Mouse (Mus musculus) G1E (cell line): ENCODE measurements at regions not wholly inside any gene's neighbourhood (a gene's known extent, or its start where the extent isn't known, plus 50 kb on each side); places are given as distances from the start of the nearest gene placed in this dataset.

ENCODE experiments used
- ATAC-seq: 2 replicates; pipeline ENCODE4 v1.8.0; 2016; ENCODE audit warnings: mild to moderate bottlenecking; ENCODE audit not compliant: insufficient number of reproducible peaks, poor library complexity, low FRiP score, severe bottlenecking; ENCODE audit errors: extremely low read depth
- DNase-seq: peaks from one replicate; pipeline ENCODE4 v3.0.0; 2012; ENCODE audit warnings: low spot score
- H3K27me3 ChIP-seq: 2 replicates; pipeline ENCODE4 v1.6.1; 2012; ENCODE audit warnings: mild to moderate bottlenecking, low read length, inconsistent platforms; ENCODE audit not compliant: insufficient read depth
- H3K36me3 ChIP-seq: replicated peaks from 2 replicates; pipeline ENCODE3; 2012; ENCODE audit warnings: mild to moderate bottlenecking, inconsistent platforms
- H3K4me1 ChIP-seq: 2 replicates; pipeline ENCODE4 v1.6.1; 2012; ENCODE audit warnings: low read depth, low read length, inconsistent platforms, mixed read lengths; ENCODE audit not compliant: insufficient read depth
- H3K4me3 ChIP-seq: 2 replicates; pipeline ENCODE4 v1.5.1; 2012; ENCODE audit warnings: low read depth, mild to moderate bottlenecking, inconsistent platforms, low read length, moderate library complexity, mixed read lengths
- H3K9me3 ChIP-seq: replicated peaks from 2 replicates; pipeline ENCODE4 v1.6.1; 2012; ENCODE audit warnings: inconsistent platforms
- CTCF ChIP-seq: IDR thresholded peaks from 2 replicates; pipeline ENCODE4 v1.5.1; 2012; ENCODE audit warnings: low read depth, low read length, inconsistent platforms, mixed read lengths
- GATA1 ChIP-seq: IDR thresholded peaks from 2 replicates; pipeline ENCODE4 v1.6.1; 2012; ENCODE audit warnings: borderline replicate concordance, low read length, inconsistent platforms, mixed read lengths
- GATA2 ChIP-seq: IDR thresholded peaks from 2 replicates; pipeline ENCODE4 v1.6.1; 2012; ENCODE audit warnings: low read depth, low read length, inconsistent platforms, borderline replicate concordance
- POLR2AphosphoS5 ChIP-seq: IDR thresholded peaks from 2 replicates; pipeline ENCODE4 v1.6.1; 2012; ENCODE audit warnings: low read depth, low read length, inconsistent platforms; ENCODE audit not compliant: insufficient replicate concordance
- TAL1 ChIP-seq: conservative IDR thresholded peaks from 2 replicates; pipeline ENCODE4 v1.6.1; 2012; ENCODE audit warnings: low read depth, low read length, inconsistent platforms, mixed read lengths

- Histone ChIP-seq H3K4me1 (no peaks in the 10 kb centered on the region), H3K36me3 (no peaks in the 10 kb centered on the region), H3K4me3 (no peak overlapping the region), H3K27me3 (no peaks in the 10 kb centered on the region), H3K9me3 (peaks cover 80% of the 10 kb centered on the region)
- TF ChIP-seq GATA2, result no peak
- no peak for TF ChIP-seq GATA1
- TF ChIP-seq CTCF, result no peak
- TF ChIP-seq TAL1, result no peak
- TF ChIP-seq POLR2AphosphoS5, result no peak
- ATAC-seq (no peak), DNase-seq (no peak)
Observed at GRCm38 (mm10) chr14:25229569-25229968, 229.4 kb upstream of the Zmiz1 start.

- no peaks in the 10 kb centered on the region for H3K36me3 ChIP-seq
- DNase-seq (no peak), ATAC-seq (no peak)
- H3K9me3 ChIP-seq, result peaks cover 81% of the 10 kb centered on the region
- no peak overlapping the region; the same call in 1 of the 2 replicates for H3K4me3 ChIP-seq
- H3K4me1 ChIP-seq, result no peaks in the 10 kb centered on the region
- no peak for TF ChIP-seq GATA1
- TF ChIP-seq CTCF, result no peak
- no peak for TF ChIP-seq TAL1
- TF ChIP-seq GATA2, result no peak
- TF ChIP-seq POLR2AphosphoS5, result no peak
- no peaks in the 10 kb centered on the region for H3K27me3 ChIP-seq
Observed at GRCm38 (mm10) chr14:25231881-25232280, 227.1 kb upstream of the Zmiz1 start.

GRCm38 (mm10) chr14:25236421-25236973 lies 222.5 kb upstream of the Zmiz1 start:
- no peaks in the 10 kb centered on the region for H3K27me3 ChIP-seq
- H3K4me1 ChIP-seq, result no peaks in the 10 kb centered on the region
- H3K4me3 ChIP-seq, result no peak overlapping the region
- no peak for TF ChIP-seq POLR2AphosphoS5
- no peak for TF ChIP-seq CTCF
- DNase-seq (no peak), ATAC-seq (no peak)
- H3K9me3 ChIP-seq, result peaks cover 83% of the 10 kb centered on the region
- H3K36me3 ChIP-seq, result no peaks in the 10 kb centered on the region

GRCm38 (mm10) chr14:25239335-25239960 lies 219.5 kb upstream of the Zmiz1 start:
- no peak for DNase-seq
- H3K9me3 ChIP-seq, result peaks cover 73% of the 10 kb centered on the region
- H3K4me3 ChIP-seq, result no peak overlapping the region
- ATAC-seq, result no peak
- H3K4me1 ChIP-seq, result no peaks in the 10 kb centered on the region
- H3K27me3 ChIP-seq, result no peaks in the 10 kb centered on the region
- no peaks in the 10 kb centered on the region for H3K36me3 ChIP-seq
- TF ChIP-seq TAL1 (no peak), GATA1 (no peak), GATA2 (no peak), CTCF (no peak), POLR2AphosphoS5 (no peak)

- Histone ChIP-seq H3K4me3 (no peak overlapping the region), H3K27me3 (no peaks in the 10 kb centered on the region), H3K4me1 (no peaks in the 10 kb centered on the region), H3K36me3 (no peaks in the 10 kb centered on the region), H3K9me3 (peaks cover 73% of the 10 kb centered on the region)
- ATAC-seq (no peak), DNase-seq (no peak)
- TF ChIP-seq GATA2, result no peak
- no peak for TF ChIP-seq CTCF
- no peak for TF ChIP-seq POLR2AphosphoS5
- TF ChIP-seq GATA1, result no peak
- TF ChIP-seq TAL1, result no peak
Observed at GRCm38 (mm10) chr14:25242753-25243152, 216.2 kb upstream of the Zmiz1 start.

- peaks cover 72% of the 10 kb centered on the region for H3K9me3 ChIP-seq
- H3K36me3 ChIP-seq, result no peaks in the 10 kb centered on the region
- no peaks in the 10 kb centered on the region for H3K27me3 ChIP-seq
- DNase-seq, result no peak
- no peak overlapping the region for H3K4me3 ChIP-seq
- TF ChIP-seq GATA2, result no peak
- no peak for TF ChIP-seq CTCF
- no peak for TF ChIP-seq TAL1
- no peak for TF ChIP-seq POLR2AphosphoS5
- no peak for TF ChIP-seq GATA1
- ATAC-seq, result no peak
- H3K4me1 ChIP-seq, result no peaks in the 10 kb centered on the region
Observed at GRCm38 (mm10) chr14:25243289-25243688, 215.7 kb upstream of the Zmiz1 start.

- Histone ChIP-seq H3K4me3 (no peak overlapping the region), H3K27me3 (no peaks in the 10 kb centered on the region), H3K9me3 (peaks cover 71% of the 10 kb centered on the region), H3K4me1 (no peaks in the 10 kb centered on the region), H3K36me3 (no peaks in the 10 kb centered on the region)
- TF ChIP-seq GATA2 (no peak), TAL1 (no peak), GATA1 (no peak), CTCF (no peak), POLR2AphosphoS5 (no peak)
- DNase-seq (no peak), ATAC-seq (no peak)
Observed at GRCm38 (mm10) chr14:25243698-25244097, 215.3 kb upstream of the Zmiz1 start.
